Comparison of ENCODE assay signal across 10 mouse cellular contexts in the genomic region with DNA sequence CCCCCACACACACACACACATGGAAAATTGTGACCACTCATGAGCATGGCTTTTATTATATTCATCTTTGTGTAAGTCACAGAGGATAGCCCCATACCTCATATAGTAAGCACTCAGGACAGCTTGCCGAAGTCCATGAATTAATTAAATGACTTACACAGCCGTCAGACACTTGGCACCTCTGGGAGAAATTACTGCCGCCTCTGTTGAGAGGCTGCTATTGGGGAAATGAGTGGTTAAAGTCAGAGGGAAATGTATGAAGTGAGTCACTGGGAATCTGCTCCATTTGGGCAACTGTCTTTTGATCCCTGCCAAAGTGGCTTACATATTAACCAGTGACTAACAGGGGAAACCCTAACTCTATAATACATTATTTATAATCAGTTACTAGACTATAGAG.
DNase-seq lines count a peak whose midpoint lies in the region; ATAC-seq and TF ChIP-seq lines count a peak whose summit lies in the region.
"Had no signal": no experiment of that assay in that cellular context is flagged by ENCODE, and none has a peak within 500 bp of the region (broad histone marks: within the 10 kb centered on the region; RNA-seq: fewer than 3 reads in every experiment).

No protein-coding gene starts in this region.

- H3K4me1 ChIP-seq in midbrain, embryonic 15.5 days: no peaks in the 10 kb centered on the region
- H3K4me1 ChIP-seq in midbrain, embryonic 11.5 days (ENCODE audit: control insufficient read depth, insufficient read depth, low read length): no peaks in the 10 kb centered on the region
- H3K4me1 ChIP-seq in forebrain, postnatal 0 days (ENCODE audit: insufficient read depth): no peaks in the 10 kb centered on the region

- 0 out of 2 replicates have a peak, but pooled peaks have one; percentile 37 for ATAC-seq in midbrain, embryonic 15.5 days (replicated peaks)
- ATAC-seq in midbrain, embryonic 11.5 days (ENCODE audit: low FRiP score): no peak
- peak; percentile 34; the same call in 1 of the 2 replicates for ATAC-seq in forebrain, postnatal 0 days

- no peak for DNase-seq in midbrain, embryonic 11.5 days (ENCODE audit: low spot score, missing footprints)
- DNase-seq in forebrain, postnatal 0 days: peak; percentile 16
- DNase-seq in kidney, postnatal 10 days: peak; percentile 35
- DNase-seq in spleen, adult 18-20 months: no peak
- no peak for DNase-seq in left cerebral cortex, postnatal 25 days (ENCODE audit: low spot score in 2 of 2)
- DNase-seq in left cerebral cortex, adult 8-10 months (ENCODE audit: low spot score in 2 of 2): no peak
- DNase-seq: layer of hippocampus, adult 9-11 months; lung, postnatal 10 days had no signal

- no peak overlapping the region for H3K27ac ChIP-seq in midbrain, embryonic 15.5 days
- no peak overlapping the region for H3K27ac ChIP-seq in midbrain, embryonic 11.5 days (ENCODE audit: low read depth, low read length)
- no peak overlapping the region for H3K27ac ChIP-seq in forebrain, postnatal 0 days (ENCODE audit: low read depth, low read length)

- H3K9ac ChIP-seq in midbrain, embryonic 15.5 days: no peak overlapping the region
- no peak overlapping the region for H3K9ac ChIP-seq in midbrain, embryonic 11.5 days (ENCODE audit: low read length)
- H3K9ac ChIP-seq in forebrain, postnatal 0 days: no peak overlapping the region

- no peaks in the 10 kb centered on the region for H3K27me3 ChIP-seq in midbrain, embryonic 15.5 days (replicated peaks)
- no peaks in the 10 kb centered on the region for H3K27me3 ChIP-seq in midbrain, embryonic 11.5 days (ENCODE audit: control insufficient read depth, insufficient read depth, low read length)
- no peaks in the 10 kb centered on the region for H3K27me3 ChIP-seq in forebrain, postnatal 0 days (ENCODE audit: insufficient read depth, low read length)

- H3K36me3 ChIP-seq in midbrain, embryonic 15.5 days (replicated peaks): no peaks in the 10 kb centered on the region
- no peaks in the 10 kb centered on the region for H3K36me3 ChIP-seq in midbrain, embryonic 11.5 days (ENCODE audit: control insufficient read depth, insufficient read depth, low read length)
- H3K36me3 ChIP-seq in forebrain, postnatal 0 days (ENCODE audit: insufficient read depth): no peaks in the 10 kb centered on the region

- no peaks in the 10 kb centered on the region for H3K9me3 ChIP-seq in midbrain, embryonic 15.5 days
- no peaks in the 10 kb centered on the region for H3K9me3 ChIP-seq in midbrain, embryonic 11.5 days (ENCODE audit: control insufficient read depth, low read length)
- H3K9me3 ChIP-seq in forebrain, postnatal 0 days (ENCODE audit: low read length): no peaks in the 10 kb centered on the region

- 33% methylated on average over 3 of the region's 3 CpGs for WGBS in midbrain, embryonic 15.5 days
- 70% methylated on average over 3 of the region's 3 CpGs for WGBS in midbrain, embryonic 11.5 days
- WGBS in forebrain, postnatal 0 days: 29% methylated on average over 3 of the region's 3 CpGs

- no peak overlapping the region for H3K4me2 ChIP-seq in midbrain, embryonic 15.5 days
- no peak overlapping the region for H3K4me2 ChIP-seq in midbrain, embryonic 11.5 days
- no peak overlapping the region for H3K4me2 ChIP-seq in forebrain, postnatal 0 days (ENCODE audit: low read depth)

- no peak overlapping the region for H3K4me3 ChIP-seq in midbrain, embryonic 15.5 days
- H3K4me3 ChIP-seq in midbrain, embryonic 11.5 days (ENCODE audit: low read depth, low read length): no peak overlapping the region
- H3K4me3 ChIP-seq in forebrain, postnatal 0 days (ENCODE audit: low read depth, low read length): no peak overlapping the region
- H3K4me3 ChIP-seq: myocyte had no signal

- TF ChIP-seq CTCF in forebrain, postnatal 0 days (IDR thresholded peaks at IDR 0.05; ENCODE audit: low read depth): no peak

- intact Hi-C loops in left cerebral cortex, postnatal 25 days (cut with DNase I): no loop called here

Comparison
In these comparisons a context has a peak if more than half of its experiments do, and no peak if none do; other contexts are left out.
1. DNase-seq: peak in forebrain, postnatal 0 days (single experiment) and kidney, postnatal 10 days (single experiment); none in midbrain, embryonic 11.5 days (single experiment), spleen, adult 18-20 months (0 of 2), left cerebral cortex, postnatal 25 days (0 of 2) and left cerebral cortex, adult 8-10 months (0 of 2).